Mouse (Mus musculus): Measurements from ENCODE around the gene Eid2.

Eid2 gene

GRCm38 (mm10) chr7:28294481-28294880 is 26.8 kb downstream of the Eid2 start:
- DNase-seq, result peak; percentile 19

- peak; percentile 30 for DNase-seq
Measured at GRCm38 (mm10) chr7:28298837-28299625, 31.4 kb downstream of the Eid2 start.

DNA sequence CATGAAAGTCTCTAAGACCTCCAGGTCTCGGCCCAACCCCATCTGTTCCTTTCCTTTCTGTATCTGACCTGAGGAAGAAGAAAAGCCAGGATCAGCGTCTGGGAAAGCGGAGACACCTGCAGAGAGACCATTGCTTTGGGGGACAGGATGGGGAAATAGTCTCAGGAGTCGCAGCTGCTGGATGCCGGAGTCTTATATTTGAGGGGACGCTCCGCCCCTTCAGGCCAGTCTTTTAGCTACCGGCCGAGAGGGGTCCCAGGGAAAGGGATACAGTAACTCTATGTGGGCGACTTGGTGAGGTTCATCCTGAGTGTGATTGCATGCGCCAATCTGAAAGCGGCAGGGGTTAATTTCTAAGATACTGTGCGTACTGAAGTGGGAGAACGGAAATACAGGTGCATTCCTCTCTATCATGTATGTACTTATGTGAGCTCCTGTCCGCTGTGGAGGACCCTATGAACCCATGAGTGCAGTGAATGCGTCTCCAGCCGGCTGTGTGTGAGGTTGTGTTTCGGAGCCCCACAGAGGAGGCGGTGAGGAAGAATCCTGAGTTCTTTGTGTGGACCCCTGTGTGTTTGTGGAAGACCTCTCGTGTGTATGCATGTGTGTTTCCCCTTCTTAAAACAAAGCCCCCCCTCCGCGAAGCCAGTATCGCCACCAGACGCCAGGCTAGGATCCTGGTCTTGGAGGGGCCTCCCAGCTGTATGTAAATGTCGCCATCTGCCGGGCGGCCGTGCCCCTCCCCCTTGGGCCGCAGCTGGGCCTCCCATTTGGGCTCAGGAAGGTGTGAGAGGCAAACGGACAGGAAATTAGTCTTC is 34.1 kb downstream of the Eid2 start, which contains the start of gene Dll3:
Dll3 (minus strand) TSS at position 623 of the 818 bp plus-strand sequence.
- peak; percentile 65 for DNase-seq

DNA sequence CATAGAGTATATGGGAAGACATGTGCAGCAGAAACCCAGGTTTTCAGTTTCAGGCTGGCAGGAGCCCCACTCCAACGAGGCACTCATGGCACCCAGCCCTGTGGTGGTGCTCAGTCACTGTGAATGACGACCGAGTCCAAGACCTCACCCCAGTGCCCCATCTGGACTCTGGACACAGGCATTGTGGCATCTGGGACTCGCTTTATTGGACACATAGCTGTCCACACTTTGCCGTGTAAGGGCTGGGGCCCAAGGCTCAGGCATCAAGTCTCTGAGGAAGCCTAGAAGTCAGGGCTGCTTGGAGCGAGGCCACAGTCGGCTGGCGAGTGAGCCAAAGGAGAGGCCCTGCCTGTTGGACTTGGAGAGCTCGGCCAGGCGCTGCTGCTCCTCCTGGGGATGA is 38.0 kb downstream of the Eid2 start:
- no peak for DNase-seq

GRCm38 (mm10) chr7:28306216-28306615 is 38.5 kb downstream of the Eid2 start:
- DNase-seq, result no peak

- no peak for DNase-seq
Measured at GRCm38 (mm10) chr7:28309737-28310136, 42.1 kb downstream of the Eid2 start.

DNA sequence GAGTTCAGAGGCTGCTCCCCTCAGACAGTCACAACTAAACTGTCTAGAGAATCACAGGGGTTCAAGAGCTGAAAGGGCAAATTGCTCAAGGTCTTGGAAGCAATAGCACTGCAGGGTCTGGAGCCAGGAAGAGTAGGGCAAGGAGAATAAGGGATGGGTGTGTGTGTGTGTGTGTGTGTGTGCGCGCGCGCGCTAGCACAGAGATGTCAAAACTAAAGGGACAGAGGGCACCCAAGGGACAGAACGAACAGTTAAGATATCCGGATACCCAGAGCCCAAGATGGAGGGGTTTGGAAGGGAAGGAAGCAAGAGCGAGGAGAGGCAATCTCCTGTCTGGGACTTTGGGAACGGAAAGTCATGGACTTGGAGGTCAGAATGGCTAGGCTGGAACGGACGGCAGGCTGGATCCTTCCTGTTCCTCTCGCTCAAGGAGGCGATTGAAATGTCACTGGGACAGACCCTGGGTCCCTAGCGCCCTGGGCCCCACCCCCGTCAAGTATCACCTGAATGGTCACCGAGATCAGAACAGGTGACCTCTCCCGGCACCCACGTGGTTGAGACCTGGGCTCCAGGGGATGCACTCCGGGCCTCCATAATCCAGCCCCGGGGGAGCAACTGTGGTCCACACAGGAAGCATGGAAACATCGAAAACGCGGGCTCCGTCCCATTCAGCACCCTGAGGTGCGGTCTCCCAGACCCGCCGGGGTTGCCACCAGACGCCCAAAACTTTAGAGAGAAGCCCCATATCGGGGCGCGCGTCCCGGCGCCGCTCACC is 43.7 kb downstream of the Eid2 start:
- no peak for DNase-seq

- DNase-seq, result peak; percentile 96
Measured at GRCm38 (mm10) chr7:28311926-28312543, 44.4 kb downstream of the Eid2 start, which contains the start of gene Timm50. Gene Timm50, minus strand, starts transcription at chr7:28312072.

- no peak for DNase-seq
Measured at GRCm38 (mm10) chr7:28318036-28318435, 50.4 kb downstream of the Eid2 start.

GRCm38 (mm10) chr7:28318714-28319113 is 51.0 kb downstream of the Eid2 start:
- no peak for DNase-seq

Data from thymus, postnatal 25 days (tissue).